Mouse (Mus musculus) megakaryocyte, embryonic 14.5 days (primary cell): ENCODE data around the gene Rasgrf1.

ENCODE experiments used
- FLI1 ChIP-seq: IDR thresholded peaks from 2 replicates; pipeline ENCODE4 v1.6.1; 2012; ENCODE audit warnings: low read length, inconsistent platforms, mixed read lengths
- GATA1 ChIP-seq: IDR thresholded peaks from 3 replicates; pipeline ENCODE4 v1.6.1; 2012; ENCODE audit warnings: mixed read lengths, low read length, inconsistent platforms, borderline replicate concordance

DNA sequence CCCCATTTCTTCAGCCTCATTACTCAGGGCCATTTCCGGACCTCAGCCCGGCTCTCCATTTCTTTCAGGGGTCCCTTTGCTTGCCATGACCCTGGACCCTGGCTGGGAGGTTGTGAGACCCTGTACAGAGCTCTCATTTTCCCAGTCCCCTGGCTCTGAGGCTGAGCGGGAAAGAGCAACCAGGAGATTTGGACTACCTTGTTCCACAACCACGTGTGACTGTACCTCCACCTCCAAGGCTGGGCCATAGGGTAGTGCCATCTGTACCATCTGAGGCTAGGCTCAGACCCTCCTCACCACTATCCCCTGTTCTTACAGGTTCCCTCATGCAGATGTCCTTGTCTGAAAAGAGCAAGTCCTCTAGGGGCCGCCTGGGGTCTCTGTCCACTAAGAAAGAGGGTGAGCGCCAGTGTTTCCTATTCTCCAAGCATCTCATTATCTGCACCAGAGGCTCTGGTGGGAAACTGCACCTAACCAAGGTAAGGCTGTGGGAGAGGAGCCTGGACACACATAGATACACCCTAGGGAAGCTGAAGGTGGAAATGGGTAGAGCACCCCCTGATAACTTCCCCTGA, 66.7 kb downstream of the Rasgrf1 start:
- TF ChIP-seq FLI1 (no peak), GATA1 (no peak)
